Mouse (Mus musculus) thymus, adult 2 months (tissue): ENCODE results near the gene Pla1a.

Source experiments
- CTCF ChIP-seq: fragments of 200-500 bp; IDR thresholded peaks from 2 replicates; pipeline ENCODE4 v1.5.1; 2012; ENCODE audit warnings: mild to moderate bottlenecking, control low read depth, low read length, moderate library complexity, borderline replicate concordance; ENCODE audit not compliant: control insufficient read depth, poor library complexity, insufficient read depth; ENCODE audit errors: extremely low read depth
- POLR2A ChIP-seq: fragments of 200-500 bp; IDR thresholded peaks from 2 replicates; pipeline ENCODE4 v1.6.1; 2012; ENCODE audit warnings: mild to moderate bottlenecking, low read length, control low read depth, moderate library complexity; ENCODE audit not compliant: control insufficient read depth, poor library complexity, insufficient read depth; ENCODE audit errors: extremely low read depth

GRCm38 (mm10) chr16:38358256-38358812 is 74.6 kb downstream of the Pla1a start:
- TF ChIP-seq CTCF (no peak), POLR2A (no peak)
